Mouse (Mus musculus): Measurements from ENCODE around the gene Slc25a54. TPM values are rescaled to one million over a fixed set of nuclear protein-coding genes. Genes with fewer than 3 reads are reported as not detected.

Gene Slc25a54
- polyA plus RNA-seq, 1 experiment from 2014 or later = not detected

DNA sequence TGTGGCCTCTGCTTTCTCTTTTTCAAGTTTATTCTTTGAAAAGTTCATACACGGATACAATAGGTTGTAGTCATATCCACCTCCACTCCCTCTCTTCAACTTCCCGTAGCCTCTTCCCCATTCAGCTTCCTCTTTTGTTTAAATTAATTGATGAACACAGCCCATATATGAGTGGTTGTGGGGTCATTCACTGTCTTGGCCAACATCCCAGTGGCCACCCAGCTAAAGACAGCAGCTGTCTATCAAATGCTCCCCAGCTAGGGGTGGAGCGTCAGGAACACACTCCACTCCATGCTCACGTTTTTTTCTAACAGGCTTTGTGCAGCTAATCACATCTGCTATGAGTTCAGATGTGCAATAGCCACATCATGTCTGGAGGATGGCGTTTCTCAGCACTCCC, 49.5 kb downstream of the Slc25a54 start:
- H3K27me3 ChIP-seq (ENCODE audit: control insufficient read depth, insufficient read depth, low read length) = no peaks in the 10 kb centered on the region; the same call in 1 of the 2 replicates
- H3K9me3 ChIP-seq (replicated peaks; ENCODE audit: control insufficient read depth, low read length) = no peaks in the 10 kb centered on the region
- WGBS = 81% methylated on average over 5 of the region's 5 CpGs
- no peaks in the 10 kb centered on the region for H3K36me3 ChIP-seq (replicated peaks; ENCODE audit: control insufficient read depth, insufficient read depth, low read depth, low read length)
- no peaks in the 10 kb centered on the region for H3K4me1 ChIP-seq (ENCODE audit: control insufficient read depth, insufficient read depth, low read length)
- H3K27ac ChIP-seq (replicated peaks; ENCODE audit: low read depth, low read length) = no peak overlapping the region
- H3K4me2 ChIP-seq (ENCODE audit: low read depth, low read length) = no peak overlapping the region
- DNase-seq (ENCODE audit: low spot score) (no peak), ATAC-seq (replicated peaks; ENCODE audit: insufficient number of reproducible peaks, low FRiP score, low TSS enrichment, low read depth) (no peak)
- H3K4me3 ChIP-seq (ENCODE audit: low read depth, low read length) = no peak overlapping the region
- no peak overlapping the region for H3K9ac ChIP-seq (replicated peaks; ENCODE audit: low read length)

DNA sequence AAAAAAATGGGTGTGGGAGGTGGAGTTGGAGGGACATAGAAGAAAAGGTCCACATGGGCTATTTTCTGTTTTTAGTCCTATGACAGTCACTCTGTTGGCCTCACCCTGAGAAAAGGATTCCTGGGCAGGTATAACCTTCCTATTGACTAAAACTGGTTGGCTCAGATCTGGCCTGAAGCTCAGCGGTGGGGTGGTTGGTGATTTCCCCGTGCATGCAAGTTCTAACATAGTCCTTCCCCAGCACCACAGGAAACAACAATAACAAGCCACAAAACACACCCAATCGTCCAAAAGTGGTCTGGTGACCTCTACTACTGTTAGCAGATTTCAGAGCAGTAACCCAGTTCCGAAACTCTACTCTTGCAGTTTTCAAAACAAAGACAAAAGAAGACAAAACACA, 52.7 kb downstream of the Slc25a54 start:
- no peaks in the 10 kb centered on the region for H3K36me3 ChIP-seq (replicated peaks; ENCODE audit: control insufficient read depth, insufficient read depth, low read depth, low read length)
- H3K9me3 ChIP-seq (replicated peaks; ENCODE audit: control insufficient read depth, low read length) = no peaks in the 10 kb centered on the region
- H3K4me3 ChIP-seq (ENCODE audit: low read depth, low read length) = no peak overlapping the region
- H3K27me3 ChIP-seq (ENCODE audit: control insufficient read depth, insufficient read depth, low read length) = no peaks in the 10 kb centered on the region; the same call in 1 of the 2 replicates
- H3K9ac ChIP-seq (replicated peaks; ENCODE audit: low read length) = no peak overlapping the region
- no peaks in the 10 kb centered on the region for H3K4me1 ChIP-seq (ENCODE audit: control insufficient read depth, insufficient read depth, low read length)
- ATAC-seq (replicated peaks; ENCODE audit: insufficient number of reproducible peaks, low FRiP score, low TSS enrichment, low read depth) = no peak
- H3K4me2 ChIP-seq (ENCODE audit: low read depth, low read length) = no peak overlapping the region
- 86% methylated on average over 4 of the region's 4 CpGs for WGBS
- DNase-seq (ENCODE audit: low spot score) = no peak
- H3K27ac ChIP-seq (replicated peaks; ENCODE audit: low read depth, low read length) = no peak overlapping the region

DNA sequence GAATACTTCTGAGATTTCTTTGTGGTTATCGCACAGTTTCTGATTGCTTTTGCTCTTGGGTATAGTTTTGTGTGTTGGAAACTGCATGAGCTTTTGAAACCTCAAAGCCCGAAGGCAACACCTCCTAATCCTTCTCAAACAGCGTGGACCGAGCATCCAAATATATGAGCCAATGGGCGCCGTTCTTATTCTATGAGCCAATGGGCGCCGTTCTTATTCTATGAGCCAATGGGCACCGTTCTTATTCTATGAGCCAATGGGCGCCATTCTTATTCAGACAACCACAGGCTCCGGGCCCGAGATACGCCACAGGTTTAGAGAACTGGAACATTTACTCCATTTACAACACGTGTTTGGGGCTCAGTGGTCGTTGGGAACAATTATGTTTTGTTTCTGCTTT, 53.8 kb downstream of the Slc25a54 start:
- DNase-seq (ENCODE audit: low spot score) = no peak
- ATAC-seq (replicated peaks; ENCODE audit: insufficient number of reproducible peaks, low FRiP score, low TSS enrichment, low read depth) = no peak
- Histone ChIP-seq H3K4me2 (ENCODE audit: low read depth, low read length) (no peak overlapping the region), H3K36me3 (replicated peaks; ENCODE audit: control insufficient read depth, insufficient read depth, low read depth, low read length) (no peaks in the 10 kb centered on the region), H3K9ac (replicated peaks; ENCODE audit: low read length) (no peak overlapping the region), H3K4me3 (ENCODE audit: low read depth, low read length) (no peak overlapping the region), H3K27ac (replicated peaks; ENCODE audit: low read depth, low read length) (no peak overlapping the region), H3K4me1 (ENCODE audit: control insufficient read depth, insufficient read depth, low read length) (no peaks in the 10 kb centered on the region), H3K9me3 (replicated peaks; ENCODE audit: control insufficient read depth, low read length) (no peaks in the 10 kb centered on the region), H3K27me3 (ENCODE audit: control insufficient read depth, insufficient read depth, low read length) (no peaks in the 10 kb centered on the region; the same call in 1 of the 2 replicates)
- WGBS = 92% methylated on average over 15 of the region's 15 CpGs

DNA sequence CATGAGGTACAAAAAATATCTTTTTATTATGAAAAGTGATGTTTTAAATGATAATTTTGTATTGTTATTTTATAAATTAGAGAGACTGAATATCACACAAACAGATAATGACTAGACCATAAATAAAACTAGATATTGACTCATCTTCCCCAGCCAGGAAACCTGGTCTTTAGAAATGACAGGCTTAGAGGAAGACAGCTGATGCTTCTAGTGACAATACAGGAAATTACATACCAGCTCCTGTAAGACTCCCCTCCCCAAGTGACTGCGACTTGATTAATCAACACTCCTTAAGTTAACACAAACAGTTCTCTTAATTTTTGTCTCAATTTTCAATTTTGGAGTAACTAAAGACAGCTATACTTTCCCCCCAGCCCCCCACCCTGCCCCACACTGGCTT, 55.1 kb downstream of the Slc25a54 start:
- Histone ChIP-seq H3K36me3 (replicated peaks; ENCODE audit: control insufficient read depth, insufficient read depth, low read depth, low read length) (no peaks in the 10 kb centered on the region), H3K27me3 (ENCODE audit: control insufficient read depth, insufficient read depth, low read length) (no peaks in the 10 kb centered on the region; the same call in 1 of the 2 replicates), H3K9ac (replicated peaks; ENCODE audit: low read length) (no peak overlapping the region), H3K4me2 (ENCODE audit: low read depth, low read length) (no peak overlapping the region), H3K4me3 (ENCODE audit: low read depth, low read length) (no peak overlapping the region), H3K4me1 (ENCODE audit: control insufficient read depth, insufficient read depth, low read length) (no peaks in the 10 kb centered on the region), H3K27ac (replicated peaks; ENCODE audit: low read depth, low read length) (no peak overlapping the region), H3K9me3 (replicated peaks; ENCODE audit: control insufficient read depth, low read length) (no peaks in the 10 kb centered on the region)
- ATAC-seq (replicated peaks; ENCODE audit: insufficient number of reproducible peaks, low FRiP score, low TSS enrichment, low read depth) (no peak), DNase-seq (ENCODE audit: low spot score) (no peak)
- WGBS = 86% methylated on average over 1 of the region's 1 CpGs

DNA sequence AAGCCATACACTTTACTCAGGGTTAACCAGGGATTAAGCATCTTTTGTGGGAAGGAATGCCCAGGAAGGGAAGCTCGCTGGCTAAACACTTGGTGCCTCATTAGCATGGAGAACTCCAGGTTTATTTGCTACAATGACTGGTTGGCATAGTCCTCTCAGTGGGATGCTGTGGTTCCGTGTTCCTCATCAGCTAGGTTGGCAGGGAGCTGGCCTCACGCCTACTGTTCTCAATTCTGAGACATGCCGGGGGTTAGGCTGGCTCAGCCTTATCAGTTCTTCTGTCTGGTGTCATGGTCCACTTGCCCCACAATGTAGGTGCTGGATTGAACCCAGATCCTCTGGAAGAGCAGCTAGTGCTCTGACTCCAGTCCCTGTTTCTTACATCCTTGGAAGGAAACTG, 72.3 kb downstream of the Slc25a54 start:
- H3K27me3 ChIP-seq (ENCODE audit: control insufficient read depth, insufficient read depth, low read length) = no peaks in the 10 kb centered on the region
- no peak for ATAC-seq (replicated peaks; ENCODE audit: insufficient number of reproducible peaks, low FRiP score, low TSS enrichment, low read depth)
- DNase-seq (ENCODE audit: low spot score) = no peak
- no peaks in the 10 kb centered on the region for H3K4me1 ChIP-seq (ENCODE audit: control insufficient read depth, insufficient read depth, low read length)
- WGBS = 92% methylated on average over 4 of the region's 4 CpGs
- no peaks in the 10 kb centered on the region for H3K9me3 ChIP-seq (replicated peaks; ENCODE audit: control insufficient read depth, low read length)
- no peak overlapping the region for H3K27ac ChIP-seq (replicated peaks; ENCODE audit: low read depth, low read length)
- H3K4me3 ChIP-seq (ENCODE audit: low read depth, low read length) = no peak overlapping the region
- no peak overlapping the region for H3K4me2 ChIP-seq (ENCODE audit: low read depth, low read length)
- H3K9ac ChIP-seq (replicated peaks; ENCODE audit: low read length) = no peak overlapping the region
- H3K36me3 ChIP-seq (replicated peaks; ENCODE audit: control insufficient read depth, insufficient read depth, low read depth, low read length) = no peaks in the 10 kb centered on the region

DNA sequence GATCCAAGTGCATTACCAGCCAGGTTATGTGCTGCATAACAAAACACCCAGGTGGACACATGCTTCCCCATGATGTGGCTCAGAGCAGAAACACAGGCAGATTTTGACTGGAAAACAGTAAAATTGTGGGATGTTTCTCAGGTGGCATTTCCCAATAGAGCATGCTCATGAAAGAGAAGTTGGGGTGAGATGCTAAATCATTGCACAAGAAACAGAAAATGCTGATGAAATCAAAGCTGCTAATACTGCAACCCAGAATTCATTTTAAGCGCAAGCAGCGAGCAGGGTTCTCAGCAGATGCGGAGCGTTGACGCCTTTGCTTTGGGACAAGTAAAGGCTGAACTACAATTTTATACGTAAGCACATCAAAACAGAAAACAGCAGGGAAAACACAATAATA, 73.1 kb downstream of the Slc25a54 start:
- Histone ChIP-seq H3K4me2 (ENCODE audit: low read depth, low read length) (no peak overlapping the region), H3K27ac (replicated peaks; ENCODE audit: low read depth, low read length) (no peak overlapping the region), H3K4me3 (ENCODE audit: low read depth, low read length) (no peak overlapping the region), H3K9ac (replicated peaks; ENCODE audit: low read length) (no peak overlapping the region), H3K36me3 (replicated peaks; ENCODE audit: control insufficient read depth, insufficient read depth, low read depth, low read length) (no peaks in the 10 kb centered on the region), H3K9me3 (replicated peaks; ENCODE audit: control insufficient read depth, low read length) (no peaks in the 10 kb centered on the region), H3K4me1 (ENCODE audit: control insufficient read depth, insufficient read depth, low read length) (no peaks in the 10 kb centered on the region), H3K27me3 (ENCODE audit: control insufficient read depth, insufficient read depth, low read length) (no peaks in the 10 kb centered on the region)
- no peak for ATAC-seq (replicated peaks; ENCODE audit: insufficient number of reproducible peaks, low FRiP score, low TSS enrichment, low read depth)
- DNase-seq (ENCODE audit: low spot score) = no peak
- 97% methylated on average over 6 of the region's 6 CpGs for WGBS

DNA sequence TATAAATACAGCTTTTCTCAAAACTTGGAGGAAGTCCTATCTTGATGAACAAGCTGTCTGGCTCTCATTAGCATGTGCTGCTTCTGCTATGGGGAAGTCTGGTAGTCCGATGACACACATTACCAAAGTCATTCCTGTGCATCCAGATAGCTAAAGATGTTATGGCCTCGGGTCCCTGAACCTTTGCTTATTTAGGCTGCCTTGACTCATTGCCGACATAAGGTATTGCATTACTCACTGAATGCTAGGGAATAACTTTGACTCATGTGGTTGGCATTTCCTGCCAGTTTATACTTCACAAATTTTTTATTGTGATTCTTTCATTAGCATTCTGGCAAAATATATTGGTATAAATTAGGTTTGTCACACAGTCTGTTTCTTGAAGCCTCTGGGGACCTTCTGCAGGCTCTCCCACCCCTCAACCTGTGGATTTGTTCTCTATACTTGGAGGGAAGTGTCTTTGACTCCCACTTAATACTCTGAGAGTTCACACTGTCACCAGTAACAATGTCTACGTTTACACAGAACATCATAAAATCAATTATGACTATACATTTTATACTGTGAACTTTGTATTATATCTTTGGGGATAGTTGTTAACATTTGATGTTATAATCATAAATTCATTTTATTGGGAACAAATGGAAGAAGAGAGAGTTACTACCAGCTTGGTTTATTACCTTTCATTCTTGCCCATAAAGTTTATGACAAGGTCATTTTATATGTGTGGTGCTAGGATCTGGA, 75.8 kb downstream of the Slc25a54 start:
- WGBS = 80% methylated on average over 4 of the region's 4 CpGs
- no peak for ATAC-seq (replicated peaks; ENCODE audit: insufficient number of reproducible peaks, low FRiP score, low TSS enrichment, low read depth)

DNA sequence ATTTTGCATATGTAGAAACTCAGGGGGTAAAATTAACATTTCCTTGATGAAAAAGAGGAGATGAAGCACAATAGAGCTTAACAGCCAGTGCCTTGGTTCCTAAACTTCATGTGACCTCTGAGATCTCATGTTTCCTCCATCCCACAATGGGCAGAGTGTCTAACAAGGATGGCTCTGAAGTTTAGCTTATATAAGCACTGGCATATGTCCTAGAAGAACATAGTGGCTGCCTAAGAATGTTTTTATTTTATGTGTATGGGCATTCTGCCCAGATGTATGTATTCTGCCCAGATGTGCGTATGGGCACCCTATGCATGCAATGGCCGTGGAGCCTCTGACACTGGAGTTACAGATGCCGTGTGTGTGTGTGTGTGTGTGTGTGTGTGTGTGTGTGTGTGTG, 77.2 kb downstream of the Slc25a54 start:
- Histone ChIP-seq H3K36me3 (replicated peaks; ENCODE audit: control insufficient read depth, insufficient read depth, low read depth, low read length) (no peaks in the 10 kb centered on the region), H3K9ac (replicated peaks; ENCODE audit: low read length) (no peak overlapping the region), H3K27ac (replicated peaks; ENCODE audit: low read depth, low read length) (no peak overlapping the region), H3K4me1 (ENCODE audit: control insufficient read depth, insufficient read depth, low read length) (no peaks in the 10 kb centered on the region), H3K4me2 (ENCODE audit: low read depth, low read length) (no peak overlapping the region), H3K4me3 (ENCODE audit: low read depth, low read length) (no peak overlapping the region), H3K27me3 (ENCODE audit: control insufficient read depth, insufficient read depth, low read length) (no peaks in the 10 kb centered on the region), H3K9me3 (replicated peaks; ENCODE audit: control insufficient read depth, low read length) (no peaks in the 10 kb centered on the region)
- WGBS = 83% methylated on average over 3 of the region's 3 CpGs
- ATAC-seq (replicated peaks; ENCODE audit: insufficient number of reproducible peaks, low FRiP score, low TSS enrichment, low read depth) = no peak
- DNase-seq (ENCODE audit: low spot score) = no peak

More for the DNA sequence above, 75.8 kb downstream of the Slc25a54 start:
- H3K27me3 ChIP-seq (ENCODE audit: control insufficient read depth, insufficient read depth, low read length) = no peaks in the 10 kb centered on the region
- no peak overlapping the region for H3K9ac ChIP-seq (replicated peaks; ENCODE audit: low read length)
- no peak overlapping the region for H3K4me2 ChIP-seq (ENCODE audit: low read depth, low read length)
- no peak overlapping the region for H3K4me3 ChIP-seq (ENCODE audit: low read depth, low read length)
- no peaks in the 10 kb centered on the region for H3K9me3 ChIP-seq (replicated peaks; ENCODE audit: control insufficient read depth, low read length)
- no peak overlapping the region for H3K27ac ChIP-seq (replicated peaks; ENCODE audit: low read depth, low read length)
- no peaks in the 10 kb centered on the region for H3K4me1 ChIP-seq (ENCODE audit: control insufficient read depth, insufficient read depth, low read length)
- no peaks in the 10 kb centered on the region for H3K36me3 ChIP-seq (replicated peaks; ENCODE audit: control insufficient read depth, insufficient read depth, low read depth, low read length)
- no peak for DNase-seq (ENCODE audit: low spot score)

All from embryonic facial prominence, embryonic 11.5 days (tissue).